Mouse (Mus musculus): ENCODE data around the gene Fbxl12. TPM values are rescaled to one million over a fixed set of nuclear protein-coding genes. Genes with fewer than 3 reads are reported as not detected.

Gene Fbxl12
- polyA plus RNA-seq, 1 experiment from 2014 or later, result 4.5 TPM

- H3K27me3 ChIP-seq, result no peaks in the 10 kb centered on the region
- H3K27ac ChIP-seq (replicated peaks), result peak overlapping the region; percentile 45; the same call in 1 of the 2 replicates
- H3K9me3 ChIP-seq (replicated peaks), result no peaks in the 10 kb centered on the region
- H3K4me2 ChIP-seq, result peak overlapping the region; percentile 87
- H3K9ac ChIP-seq, result peak overlapping the region; percentile 86
- WGBS (ENCODE audit: insufficient replicate concordance), result under 1% methylated on average over 25 of the region's 25 CpGs
- ATAC-seq (ENCODE audit: insufficient read depth), result peak; percentile 11
- peak overlapping the region; percentile 96 for H3K4me3 ChIP-seq (replicated peaks)
- H3K36me3 ChIP-seq (replicated peaks), result peaks cover 57% of the 10 kb centered on the region
- peaks cover 62% of the 10 kb centered on the region for H3K4me1 ChIP-seq (replicated peaks)
Observed at GRCm38 (mm10) chr9:20652260-20652658, 7.7 kb upstream of the Fbxl12 start.

- under 1% methylated on average over 45 of the region's 45 CpGs for WGBS (ENCODE audit: insufficient replicate concordance)
Observed at GRCm38 (mm10) chr9:20651602-20652259, 7.2 kb upstream of the Fbxl12 start, which contains the start of gene Pin1. Gene Pin1 (plus strand): TSS chr9:20652095.

GRCm38 (mm10) chr9:20645121-20645520, 554 bp upstream of the Fbxl12 start:
- peak overlapping the region; percentile 98 for H3K4me2 ChIP-seq
- H3K4me3 ChIP-seq (replicated peaks), result peak overlapping the region; percentile 77
- peaks cover 74% of the 10 kb centered on the region for H3K4me1 ChIP-seq (replicated peaks)
- peaks cover 30% of the 10 kb centered on the region for H3K36me3 ChIP-seq (replicated peaks)
- no peaks in the 10 kb centered on the region for H3K27me3 ChIP-seq
- H3K9me3 ChIP-seq (replicated peaks), result no peaks in the 10 kb centered on the region
- 2% methylated on average over 17 of the region's 17 CpGs for WGBS (ENCODE audit: insufficient replicate concordance)
- H3K27ac ChIP-seq (replicated peaks), result peak overlapping the region; percentile 87
- H3K9ac ChIP-seq, result peak overlapping the region; percentile 76
- ATAC-seq (ENCODE audit: insufficient read depth), result no peak

More at GRCm38 (mm10) chr9:20651602-20652259, 7.2 kb upstream of the Fbxl12 start, which contains the start of gene Pin1:
- Histone ChIP-seq H3K4me3 (replicated peaks) (peak within 1 kb of the TSS; percentile 96), H3K9me3 (replicated peaks) (no peaks in the 10 kb centered on the region), H3K4me1 (replicated peaks) (peaks cover 62% of the 10 kb centered on the region), H3K36me3 (replicated peaks) (peaks cover 57% of the 10 kb centered on the region), H3K27ac (replicated peaks) (peak within 1 kb of the TSS; percentile 45), H3K9ac (peak within 1 kb of the TSS; percentile 86), H3K4me2 (peak within 1 kb of the TSS; percentile 87), H3K27me3 (no peaks in the 10 kb centered on the region)
- peak; percentile 98 for ATAC-seq (ENCODE audit: insufficient read depth)

GRCm38 (mm10) chr9:20643781-20644180, 786 bp downstream of the Fbxl12 start:
- Histone ChIP-seq H3K4me1 (replicated peaks) (peaks cover 61% of the 10 kb centered on the region), H3K27me3 (no peaks in the 10 kb centered on the region), H3K36me3 (replicated peaks) (peaks cover 37% of the 10 kb centered on the region), H3K9ac (peak overlapping the region; percentile 76), H3K4me2 (peak overlapping the region; percentile 98), H3K4me3 (replicated peaks) (peak overlapping the region; percentile 77), H3K27ac (replicated peaks) (peak overlapping the region; percentile 87), H3K9me3 (replicated peaks) (no peaks in the 10 kb centered on the region)
- WGBS (ENCODE audit: insufficient replicate concordance), result 6% methylated on average over 13 of the region's 13 CpGs
- no peak for ATAC-seq (ENCODE audit: insufficient read depth)

- H3K9me3 ChIP-seq (replicated peaks), result no peaks in the 10 kb centered on the region
- peak overlapping the region; percentile 87 for H3K27ac ChIP-seq (replicated peaks)
- peak; percentile 72 for ATAC-seq (ENCODE audit: insufficient read depth)
- 1% methylated on average over 30 of the region's 30 CpGs for WGBS (ENCODE audit: insufficient replicate concordance)
- peak overlapping the region; percentile 98 for H3K4me2 ChIP-seq
- H3K27me3 ChIP-seq, result no peaks in the 10 kb centered on the region
- H3K36me3 ChIP-seq (replicated peaks), result peaks cover 37% of the 10 kb centered on the region
- peak overlapping the region; percentile 76 for H3K9ac ChIP-seq
- H3K4me3 ChIP-seq (replicated peaks), result peak overlapping the region; percentile 77
- peaks cover 54% of the 10 kb centered on the region for H3K4me1 ChIP-seq (replicated peaks)
Observed at GRCm38 (mm10) chr9:20642896-20643466, 1.6 kb downstream of the Fbxl12 start.

- Histone ChIP-seq H3K4me1 (replicated peaks) (peaks cover 54% of the 10 kb centered on the region), H3K4me3 (replicated peaks) (peak within 1 kb of the TSS; percentile 77), H3K9ac (peak within 1 kb of the TSS; percentile 76), H3K27ac (replicated peaks) (peak within 1 kb of the TSS; percentile 87), H3K4me2 (peak within 1 kb of the TSS; percentile 98), H3K36me3 (replicated peaks) (peaks cover 33% of the 10 kb centered on the region), H3K9me3 (replicated peaks) (no peaks in the 10 kb centered on the region), H3K27me3 (no peaks in the 10 kb centered on the region)
- peak; percentile 67 for ATAC-seq (ENCODE audit: insufficient read depth)
- WGBS (ENCODE audit: insufficient replicate concordance), result 1% methylated on average over 51 of the region's 51 CpGs
Observed at GRCm38 (mm10) chr9:20642101-20642895, 2.3 kb downstream of the Fbxl12 start, which contains the start of gene Ubl5. Gene Ubl5 (plus strand): TSS chr9:20642878.

GRCm38 (mm10) chr9:20641501-20641900, 3.1 kb downstream of the Fbxl12 start:
- Histone ChIP-seq H3K27me3 (no peaks in the 10 kb centered on the region), H3K36me3 (replicated peaks) (peaks cover 25% of the 10 kb centered on the region), H3K4me1 (replicated peaks) (peaks cover 50% of the 10 kb centered on the region), H3K27ac (replicated peaks) (no peak overlapping the region; the same call in 1 of the 2 replicates), H3K4me3 (replicated peaks) (peak overlapping the region; percentile 77), H3K9ac (peak overlapping the region; percentile 76), H3K9me3 (replicated peaks) (no peaks in the 10 kb centered on the region), H3K4me2 (peak overlapping the region; percentile 98)
- ATAC-seq (ENCODE audit: insufficient read depth), result no peak
- WGBS (ENCODE audit: insufficient replicate concordance), result 29% methylated on average over 6 of the region's 6 CpGs

GRCm38 (mm10) chr9:20639486-20639885, 5.1 kb downstream of the Fbxl12 start:
- no peak for ATAC-seq (ENCODE audit: insufficient read depth)
- peaks cover 36% of the 10 kb centered on the region for H3K4me1 ChIP-seq (replicated peaks)
- no peak overlapping the region for H3K27ac ChIP-seq (replicated peaks)
- H3K27me3 ChIP-seq, result no peaks in the 10 kb centered on the region
- no peaks in the 10 kb centered on the region for H3K9me3 ChIP-seq (replicated peaks)
- H3K9ac ChIP-seq, result no peak overlapping the region
- H3K36me3 ChIP-seq (replicated peaks), result peaks cover 21% of the 10 kb centered on the region
- no peak overlapping the region for H3K4me3 ChIP-seq (replicated peaks)
- 73% methylated on average over 4 of the region's 4 CpGs for WGBS (ENCODE audit: insufficient replicate concordance)
- H3K4me2 ChIP-seq, result no peak overlapping the region

- Histone ChIP-seq H3K9ac (no peak overlapping the region), H3K4me2 (no peak overlapping the region), H3K27me3 (no peaks in the 10 kb centered on the region), H3K36me3 (replicated peaks) (peaks cover 21% of the 10 kb centered on the region), H3K27ac (replicated peaks) (no peak overlapping the region), H3K4me1 (replicated peaks) (peaks cover 30% of the 10 kb centered on the region), H3K4me3 (replicated peaks) (no peak overlapping the region), H3K9me3 (replicated peaks) (no peaks in the 10 kb centered on the region)
- 91% methylated on average over 19 of the region's 19 CpGs for WGBS (ENCODE audit: insufficient replicate concordance)
- no peak for ATAC-seq (ENCODE audit: insufficient read depth)
Observed at GRCm38 (mm10) chr9:20638552-20638951, 6.0 kb downstream of the Fbxl12 start.

GRCm38 (mm10) chr9:20636790-20637189, 7.8 kb downstream of the Fbxl12 start:
- H3K36me3 ChIP-seq (replicated peaks), result peaks cover 21% of the 10 kb centered on the region
- no peak overlapping the region for H3K27ac ChIP-seq (replicated peaks)
- H3K4me1 ChIP-seq (replicated peaks), result peaks cover 12% of the 10 kb centered on the region
- no peak overlapping the region for H3K4me2 ChIP-seq
- no peaks in the 10 kb centered on the region for H3K9me3 ChIP-seq (replicated peaks)
- no peaks in the 10 kb centered on the region for H3K27me3 ChIP-seq
- H3K9ac ChIP-seq, result no peak overlapping the region
- WGBS (ENCODE audit: insufficient replicate concordance), result 73% methylated on average over 2 of the region's 2 CpGs
- no peak overlapping the region for H3K4me3 ChIP-seq (replicated peaks)
- ATAC-seq (ENCODE audit: insufficient read depth), result no peak

GRCm38 (mm10) chr9:20636256-20636655, 8.3 kb downstream of the Fbxl12 start:
- ATAC-seq (ENCODE audit: insufficient read depth), result peak; percentile 23; the same call in 1 of the 2 replicates
- Histone ChIP-seq H3K4me1 (replicated peaks) (peaks cover 7% of the 10 kb centered on the region), H3K27me3 (no peaks in the 10 kb centered on the region), H3K27ac (replicated peaks) (no peak overlapping the region), H3K4me3 (replicated peaks) (no peak overlapping the region), H3K4me2 (no peak overlapping the region), H3K9ac (no peak overlapping the region), H3K36me3 (replicated peaks) (peaks cover 21% of the 10 kb centered on the region), H3K9me3 (replicated peaks) (no peaks in the 10 kb centered on the region)
- WGBS (ENCODE audit: insufficient replicate concordance), result 70% methylated on average over 3 of the region's 3 CpGs

Measured in liver, embryonic 15.5 days (tissue).